Mouse (Mus musculus): ENCODE measurements around the gene Apom. TPM values are rescaled to one million over a fixed set of nuclear protein-coding genes. Genes with fewer than 3 reads are reported as not detected.
A peak's percentile ranks its signal among the peaks of the same experiment; 100 is the strongest.

Apom gene
- polyA plus RNA-seq, 1 experiment from 2014 or later: 0.75 TPM

GRCm38 (mm10) chr17:35135591-35136320 is 3.9 kb upstream of the Apom start:
- H3K4me3 ChIP-seq (ENCODE audit: low read depth, low read length): peak overlapping the region; percentile 49
- peak; percentile 67 for ATAC-seq (ENCODE audit: low read depth)
- H3K4me1 ChIP-seq (ENCODE audit: control insufficient read depth, insufficient read depth, low read length): peaks cover 14% of the 10 kb centered on the region
- WGBS: under 1% methylated on average over 43 of the region's 43 CpGs
- no peaks in the 10 kb centered on the region for H3K27me3 ChIP-seq (ENCODE audit: control insufficient read depth, insufficient read depth, low read length)
- H3K9ac ChIP-seq (replicated peaks; ENCODE audit: low read depth, low read length): peak overlapping the region; percentile 56
- H3K9me3 ChIP-seq (ENCODE audit: control insufficient read depth, low read length): no peaks in the 10 kb centered on the region
- H3K4me2 ChIP-seq (ENCODE audit: low read depth, low read length): peak overlapping the region; percentile 79
- peaks cover 26% of the 10 kb centered on the region for H3K36me3 ChIP-seq (ENCODE audit: control insufficient read depth, insufficient read depth, low read length)
- H3K27ac ChIP-seq (ENCODE audit: low read depth, low read length): peak overlapping the region; percentile 93

- under 1% methylated on average over 66 of the region's 66 CpGs for WGBS
- peaks cover 14% of the 10 kb centered on the region for H3K4me1 ChIP-seq (ENCODE audit: control insufficient read depth, insufficient read depth, low read length)
- peak within 1 kb of the TSS; percentile 49 for H3K4me3 ChIP-seq (ENCODE audit: low read depth, low read length)
- H3K27me3 ChIP-seq (ENCODE audit: control insufficient read depth, insufficient read depth, low read length): no peaks in the 10 kb centered on the region
- peak within 1 kb of the TSS; percentile 93 for H3K27ac ChIP-seq (ENCODE audit: low read depth, low read length)
- peak within 1 kb of the TSS; percentile 79 for H3K4me2 ChIP-seq (ENCODE audit: low read depth, low read length)
- no peaks in the 10 kb centered on the region for H3K9me3 ChIP-seq (ENCODE audit: control insufficient read depth, low read length)
- H3K9ac ChIP-seq (replicated peaks; ENCODE audit: low read depth, low read length): peak within 1 kb of the TSS; percentile 56
- peaks cover 18% of the 10 kb centered on the region for H3K36me3 ChIP-seq (ENCODE audit: control insufficient read depth, insufficient read depth, low read length)
- ATAC-seq (ENCODE audit: low read depth): peak; percentile 95
Observed at GRCm38 (mm10) chr17:35134801-35135590, 3.1 kb upstream of the Apom start, which contains the start of gene Bag6. Gene Bag6 (plus strand): TSS chr17:35135178.

- Histone ChIP-seq H3K4me3 (ENCODE audit: low read depth, low read length) (no peak overlapping the region), H3K9me3 (ENCODE audit: control insufficient read depth, low read length) (no peaks in the 10 kb centered on the region), H3K36me3 (ENCODE audit: control insufficient read depth, insufficient read depth, low read length) (peaks cover 7% of the 10 kb centered on the region), H3K4me1 (ENCODE audit: control insufficient read depth, insufficient read depth, low read length) (peaks cover 14% of the 10 kb centered on the region), H3K9ac (replicated peaks; ENCODE audit: low read depth, low read length) (no peak overlapping the region), H3K4me2 (ENCODE audit: low read depth, low read length) (no peak overlapping the region), H3K27ac (ENCODE audit: low read depth, low read length) (no peak overlapping the region), H3K27me3 (ENCODE audit: control insufficient read depth, insufficient read depth, low read length) (no peaks in the 10 kb centered on the region)
- WGBS: 99% methylated on average over 7 of the region's 7 CpGs
- no peak for ATAC-seq (ENCODE audit: low read depth)
Observed at GRCm38 (mm10) chr17:35133517-35133916, 1.7 kb upstream of the Apom start.

- ATAC-seq (ENCODE audit: low read depth): no peak
- Histone ChIP-seq H3K27ac (ENCODE audit: low read depth, low read length) (no peak overlapping the region), H3K9ac (replicated peaks; ENCODE audit: low read depth, low read length) (no peak overlapping the region), H3K27me3 (ENCODE audit: control insufficient read depth, insufficient read depth, low read length) (no peaks in the 10 kb centered on the region), H3K36me3 (ENCODE audit: control insufficient read depth, insufficient read depth, low read length) (peaks cover 3% of the 10 kb centered on the region; the same call in 1 of the 2 replicates), H3K4me3 (ENCODE audit: low read depth, low read length) (no peak overlapping the region), H3K9me3 (ENCODE audit: control insufficient read depth, low read length) (no peaks in the 10 kb centered on the region), H3K4me1 (ENCODE audit: control insufficient read depth, insufficient read depth, low read length) (peaks cover 16% of the 10 kb centered on the region), H3K4me2 (ENCODE audit: low read depth, low read length) (no peak overlapping the region)
- WGBS: 81% methylated on average over 3 of the region's 3 CpGs
Observed at GRCm38 (mm10) chr17:35132174-35132560, 317 bp upstream of the Apom start.

GRCm38 (mm10) chr17:35131038-35131437 is 812 bp downstream of the Apom start:
- no peak overlapping the region for H3K9ac ChIP-seq (replicated peaks; ENCODE audit: low read depth, low read length)
- H3K9me3 ChIP-seq (ENCODE audit: control insufficient read depth, low read length): no peaks in the 10 kb centered on the region
- ATAC-seq (ENCODE audit: low read depth): no peak

GRCm38 (mm10) chr17:35128996-35129395 is 2.9 kb downstream of the Apom start:
- H3K27ac ChIP-seq (ENCODE audit: low read depth, low read length): no peak overlapping the region
- H3K27me3 ChIP-seq (ENCODE audit: control insufficient read depth, insufficient read depth, low read length): no peaks in the 10 kb centered on the region
- no peak overlapping the region for H3K4me2 ChIP-seq (ENCODE audit: low read depth, low read length)
- ATAC-seq (ENCODE audit: low read depth): no peak
- H3K4me3 ChIP-seq (ENCODE audit: low read depth, low read length): no peak overlapping the region
- peaks cover 15% of the 10 kb centered on the region for H3K4me1 ChIP-seq (ENCODE audit: control insufficient read depth, insufficient read depth, low read length)
- H3K9ac ChIP-seq (replicated peaks; ENCODE audit: low read depth, low read length): no peak overlapping the region
- peaks cover 3% of the 10 kb centered on the region; the same call in 1 of the 2 replicates for H3K36me3 ChIP-seq (ENCODE audit: control insufficient read depth, insufficient read depth, low read length)
- no peaks in the 10 kb centered on the region for H3K9me3 ChIP-seq (ENCODE audit: control insufficient read depth, low read length)
- WGBS: 75% methylated on average over 11 of the region's 11 CpGs

More at GRCm38 (mm10) chr17:35131038-35131437, 812 bp downstream of the Apom start:
- H3K4me2 ChIP-seq (ENCODE audit: low read depth, low read length): no peak overlapping the region
- 92% methylated on average over 8 of the region's 8 CpGs for WGBS
- peaks cover 3% of the 10 kb centered on the region; the same call in 1 of the 2 replicates for H3K36me3 ChIP-seq (ENCODE audit: control insufficient read depth, insufficient read depth, low read length)
- no peaks in the 10 kb centered on the region for H3K27me3 ChIP-seq (ENCODE audit: control insufficient read depth, insufficient read depth, low read length)
- no peak overlapping the region for H3K4me3 ChIP-seq (ENCODE audit: low read depth, low read length)
- no peak overlapping the region for H3K27ac ChIP-seq (ENCODE audit: low read depth, low read length)
- peaks cover 12% of the 10 kb centered on the region for H3K4me1 ChIP-seq (ENCODE audit: control insufficient read depth, insufficient read depth, low read length)

GRCm38 (mm10) chr17:35127017-35127416 is 4.8 kb downstream of the Apom start:
- no peaks in the 10 kb centered on the region for H3K27me3 ChIP-seq (ENCODE audit: control insufficient read depth, insufficient read depth, low read length)
- peak overlapping the region; percentile 63 for H3K4me3 ChIP-seq (ENCODE audit: low read depth, low read length)
- no peak overlapping the region for H3K27ac ChIP-seq (ENCODE audit: low read depth, low read length)
- H3K36me3 ChIP-seq (ENCODE audit: control insufficient read depth, insufficient read depth, low read length): peaks cover 5% of the 10 kb centered on the region
- no peaks in the 10 kb centered on the region for H3K9me3 ChIP-seq (ENCODE audit: control insufficient read depth, low read length)
- 75% methylated on average over 13 of the region's 13 CpGs for WGBS
- no peak for ATAC-seq (ENCODE audit: low read depth)
- peaks cover 15% of the 10 kb centered on the region for H3K4me1 ChIP-seq (ENCODE audit: control insufficient read depth, insufficient read depth, low read length)
- no peak overlapping the region; the same call in 1 of the 2 replicates for H3K9ac ChIP-seq (replicated peaks; ENCODE audit: low read depth, low read length)
- peak overlapping the region; percentile 51 for H3K4me2 ChIP-seq (ENCODE audit: low read depth, low read length)

- WGBS: under 1% methylated on average over 36 of the region's 36 CpGs
- peak within 1 kb of the TSS; percentile 63 for H3K4me3 ChIP-seq (ENCODE audit: low read depth, low read length)
- peaks cover 15% of the 10 kb centered on the region for H3K4me1 ChIP-seq (ENCODE audit: control insufficient read depth, insufficient read depth, low read length)
- peak within 1 kb of the TSS; percentile 51 for H3K4me2 ChIP-seq (ENCODE audit: low read depth, low read length)
- peak; percentile 29; the same call in 1 of the 2 replicates for ATAC-seq (ENCODE audit: low read depth)
- H3K9me3 ChIP-seq (ENCODE audit: control insufficient read depth, low read length): no peaks in the 10 kb centered on the region
- peak within 1 kb of the TSS; percentile 77; the same call in 1 of the 2 replicates for H3K27ac ChIP-seq (ENCODE audit: low read depth, low read length)
- H3K36me3 ChIP-seq (ENCODE audit: control insufficient read depth, insufficient read depth, low read length): peaks cover 5% of the 10 kb centered on the region
- no peaks in the 10 kb centered on the region for H3K27me3 ChIP-seq (ENCODE audit: control insufficient read depth, insufficient read depth, low read length)
- peak within 1 kb of the TSS; percentile 78 for H3K9ac ChIP-seq (replicated peaks; ENCODE audit: low read depth, low read length)
Observed at GRCm38 (mm10) chr17:35126206-35126611, 5.6 kb downstream of the Apom start, which contains the start of gene D17H6S53E. Gene D17H6S53E (plus strand): TSS chr17:35126373.
